ENCODE assay signal across 7 mouse cellular contexts in the genomic region with DNA sequence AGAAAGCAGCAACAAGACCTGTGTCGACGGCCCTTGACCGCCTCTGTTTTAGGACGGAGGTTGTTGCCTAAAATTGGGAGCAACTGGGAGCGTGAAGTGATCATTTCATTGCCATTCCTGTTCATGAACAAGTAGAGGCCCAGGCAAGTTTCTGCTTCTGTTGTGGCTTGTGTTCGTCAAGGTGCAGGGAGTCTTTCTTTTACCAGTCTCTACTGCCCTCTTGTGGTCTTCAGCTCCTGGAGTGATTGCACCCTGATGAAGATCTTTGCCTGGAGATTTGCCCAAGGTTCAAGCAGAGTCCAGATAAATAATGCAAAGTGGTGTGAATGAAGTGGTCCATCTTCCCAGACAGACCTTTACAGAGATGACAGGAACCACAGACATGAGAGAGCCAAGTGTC.
DNase-seq lines count a peak whose midpoint lies in the region; ATAC-seq and TF ChIP-seq lines count a peak whose summit lies in the region.

No protein-coding gene starts in this region.

- DNase-seq in 3T3-L1 (ENCODE audit: low read depth, low spot score) (peak; percentile 78), CH12.LX (ENCODE audit: extremely low read depth) (peak; percentile 81)
- DNase-seq in brain, embryonic 18.5 days (ENCODE audit: low read depth, low spot score): peak; percentile 30
- peak; percentile 48 for DNase-seq in forebrain, embryonic 10.5 days (ENCODE audit: extremely low spot score, low spot score)
- DNase-seq in kidney, adult 9 months: peak; percentile 68
- peak; percentile 48 for DNase-seq in liver, embryonic 11.5 days (ENCODE audit: low spot score)
- DNase-seq in right cerebral cortex, postnatal 14 days: peak; percentile 37

- H3K9ac ChIP-seq in CH12.LX (ENCODE audit: insufficient read depth, low read depth): no peak overlapping the region
- H3K9ac ChIP-seq in liver, embryonic 11.5 days (ENCODE audit: low read depth, low read length): no peak overlapping the region

- TF ChIP-seq RAD21 in CH12.LX (IDR thresholded peaks at IDR 0.05; ENCODE audit: low read depth, low read length): peak; percentile 95

- peaks cover 13 to 40% of the 10 kb centered on the region in 2 experiments for H3K4me1 ChIP-seq in CH12.LX (ENCODE audit: control insufficient read depth in 1 of 2, insufficient read depth in 2 of 2)
- H3K4me1 ChIP-seq in forebrain, embryonic 10.5 days: peaks cover 18% of the 10 kb centered on the region
- H3K4me1 ChIP-seq in liver, embryonic 11.5 days (replicated peaks; ENCODE audit: control insufficient read depth, insufficient read depth, low read length): peaks cover 19% of the 10 kb centered on the region

- WGBS in forebrain, embryonic 10.5 days: 51% methylated on average over 6 of the region's 6 CpGs
- WGBS in liver, embryonic 11.5 days: 56% methylated on average over 6 of the region's 6 CpGs

- H3K79me2 ChIP-seq in CH12.LX (replicated peaks; ENCODE audit: control insufficient read depth, extremely low read depth, insufficient read depth, poor library complexity, severe bottlenecking): no peaks in the 10 kb centered on the region

- no peaks in the 10 kb centered on the region for H3K9me3 ChIP-seq in CH12.LX (replicated peaks; ENCODE audit: low read length)
- H3K9me3 ChIP-seq in forebrain, embryonic 10.5 days: no peaks in the 10 kb centered on the region
- no peaks in the 10 kb centered on the region for H3K9me3 ChIP-seq in liver, embryonic 11.5 days (ENCODE audit: control insufficient read depth, low read length)

- no peak for TF ChIP-seq EP300 in CH12.LX (IDR thresholded peaks at IDR 0.05; ENCODE audit: low read length)

- dilution Hi-C loops in CH12.LX (cut with MboI; ENCODE audit: extremely low pct_ligation_motif_present, extremely low pct_unique_long_range_greater_than_20kb, low sequenced_read_pairs): no loop called here

- peaks cover 14 to 86% of the 10 kb centered on the region in 2 experiments for H3K36me3 ChIP-seq in CH12.LX (replicated peaks in 1 of 2; ENCODE audit: control insufficient read depth in 1 of 2, insufficient read depth in 1 of 2, low read length in 1 of 2)
- H3K36me3 ChIP-seq in forebrain, embryonic 10.5 days (replicated peaks): no peaks in the 10 kb centered on the region
- no peaks in the 10 kb centered on the region for H3K36me3 ChIP-seq in liver, embryonic 11.5 days (ENCODE audit: control insufficient read depth, insufficient read depth, low read length)

- H3K27me3 ChIP-seq in CH12.LX (replicated peaks): no peaks in the 10 kb centered on the region
- H3K27me3 ChIP-seq in forebrain, embryonic 10.5 days (ENCODE audit: poor library complexity, severe bottlenecking): no peaks in the 10 kb centered on the region; the same call in 1 of the 2 replicates
- no peaks in the 10 kb centered on the region for H3K27me3 ChIP-seq in liver, embryonic 11.5 days (replicated peaks; ENCODE audit: control insufficient read depth, insufficient read depth, low read length)

- H3K4me3 ChIP-seq in CH12.LX (replicated peaks in 1 of 3; ENCODE audit: low read depth in 2 of 3, low read length in 2 of 3, poor library complexity in 1 of 3): no peak overlapping the region
- no peak overlapping the region for H3K4me3 ChIP-seq in forebrain, embryonic 10.5 days
- H3K4me3 ChIP-seq in liver, embryonic 11.5 days (ENCODE audit: low read depth, low read length): no peak overlapping the region

- ATAC-seq in liver, embryonic 11.5 days (replicated peaks; ENCODE audit: low FRiP score): no peak

- in situ Hi-C loops in CH12.LX (cut with MboI; ENCODE audit: low pct_ligation_motif_present, low pct_unique_long_range_greater_than_20kb, low sequenced_read_pairs): loop anchor here (5.0 to 25.0 kb wide), 3 partner anchors 127 to 480 kb away; no protein-coding TSS in a partner anchor

- peak; percentile 78 to 98 for TF ChIP-seq CTCF in CH12.LX (conservative IDR thresholded peaks at IDR 0.05 in 1 of 2, IDR thresholded peaks at IDR 0.05 in 1 of 2; ENCODE audit: low read depth in 2 of 2, low read length in 2 of 2)

- no peak overlapping the region for H3K27ac ChIP-seq in CH12.LX (ENCODE audit: insufficient read depth, low read depth)
- H3K27ac ChIP-seq in forebrain, embryonic 10.5 days: peak overlapping the region; percentile 54; the same call in 1 of the 2 replicates
- no peak overlapping the region for H3K27ac ChIP-seq in liver, embryonic 11.5 days (ENCODE audit: low read depth, low read length)

- TF ChIP-seq POLR2A in CH12.LX (IDR thresholded peaks at IDR 0.05; ENCODE audit: low read depth, low read length): no peak

- H3K4me2 ChIP-seq in CH12.LX (ENCODE audit: insufficient read depth, low read depth, poor library complexity, severe bottlenecking): no peak overlapping the region
- no peak overlapping the region for H3K4me2 ChIP-seq in liver, embryonic 11.5 days

TF ChIP-seq in CH12.LX, 34 proteins besides CTCF, POLR2A, EP300 and RAD21:
- TF ChIP-seq USF1 (IDR thresholded peaks at IDR 0.05; ENCODE audit: low read depth, low read length) (no peak), E2F4 (IDR thresholded peaks at IDR 0.05; ENCODE audit: insufficient replicate concordance, low read depth, low read length) (no peak), SMC3 (IDR thresholded peaks at IDR 0.05; ENCODE audit: low read depth, low read length) (peak; percentile 92), JUN (IDR thresholded peaks at IDR 0.05; ENCODE audit: insufficient read depth, low read depth, low read length) (no peak), ZC3H11A (IDR thresholded peaks at IDR 0.05; ENCODE audit: low read depth, low read length) (peak; percentile 32; the same call in 1 of the 2 replicates), GABPA (IDR thresholded peaks at IDR 0.05; ENCODE audit: insufficient replicate concordance, low read depth, low read length) (no peak), MXI1 (IDR thresholded peaks at IDR 0.05; ENCODE audit: low read depth, low read length) (no peak), CHD2 (IDR thresholded peaks at IDR 0.05; ENCODE audit: low read length) (no peak), MAFK (IDR thresholded peaks at IDR 0.05; ENCODE audit: insufficient replicate concordance, low read length) (no peak), MAX (IDR thresholded peaks at IDR 0.05; ENCODE audit: low read length) (no peak), IRF4 (IDR thresholded peaks at IDR 0.05; ENCODE audit: low read depth, low read length) (peak; percentile 41; the same call in 1 of the 2 replicates), TBP (conservative IDR thresholded peaks at IDR 0.05; ENCODE audit: low read depth, low read length) (no peak), ETS1 (conservative IDR thresholded peaks at IDR 0.05; ENCODE audit: low read depth, low read length) (no peak), JUND (conservative IDR thresholded peaks at IDR 0.05; ENCODE audit: low read depth, low read length) (no peak), USF2 (conservative IDR thresholded peaks at IDR 0.05; ENCODE audit: low read depth, low read length) (no peak), NELFE (IDR thresholded peaks at IDR 0.05; ENCODE audit: low read depth, low read length) (no peak), RCOR1 (conservative IDR thresholded peaks at IDR 0.05; ENCODE audit: low read depth, low read length) (no peak), UBTF (IDR thresholded peaks at IDR 0.05; ENCODE audit: low read depth, low read length) (no peak)

Comparison
In these comparisons a context has a peak if more than half of its experiments do, and no peak if none do; other contexts are left out.
1. DNase-seq: peak in every context shown above with its lines; median percentile 81 in CH12.LX; 78 in 3T3-L1; 68 in kidney, adult 9 months; 48 in forebrain, embryonic 10.5 days; 48 in liver, embryonic 11.5 days; 37 in right cerebral cortex, postnatal 14 days; 30 in brain, embryonic 18.5 days.